Mouse (Mus musculus): Measurements from ENCODE around the gene Dscaml1.

DNA sequence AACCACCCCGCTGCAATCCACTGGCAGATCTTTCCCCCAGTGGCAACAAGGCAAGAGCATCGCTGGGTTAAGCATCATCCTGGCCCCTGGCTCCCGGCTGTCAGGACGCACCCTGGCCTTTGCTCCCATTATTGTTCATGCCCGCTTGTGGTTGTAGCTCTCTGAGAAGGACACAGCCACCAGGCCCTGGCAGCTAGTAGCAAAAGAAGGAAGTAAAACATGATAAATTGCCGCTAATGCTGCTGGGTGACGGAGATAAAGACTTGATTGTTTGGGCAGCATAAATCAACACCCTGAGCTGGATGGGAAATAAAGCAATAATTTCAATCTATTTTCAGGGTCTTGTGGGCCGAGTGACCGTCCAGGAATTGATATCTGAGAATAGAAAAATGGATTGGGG is 81.1 kb downstream of the Dscaml1 start:
- TF ChIP-seq ZNF384 (IDR thresholded peaks at IDR 0.05; ENCODE audit: low read depth, low read length) (no peak), MAFK (IDR thresholded peaks at IDR 0.05; ENCODE audit: insufficient read depth, low read depth, low read length) (no peak), CHD2 (IDR thresholded peaks at IDR 0.05; ENCODE audit: low read depth, low read length) (no peak)

Data from ES-E14 (cell line).